Mouse (Mus musculus): Measurements from ENCODE around the gene Negr1.
"Not testable (repeated sequence)": the region's sequence is repeated elsewhere in the genome, so short reads cannot be mapped to it uniquely, and the experiment has no call there.

Negr1 gene

DNA sequence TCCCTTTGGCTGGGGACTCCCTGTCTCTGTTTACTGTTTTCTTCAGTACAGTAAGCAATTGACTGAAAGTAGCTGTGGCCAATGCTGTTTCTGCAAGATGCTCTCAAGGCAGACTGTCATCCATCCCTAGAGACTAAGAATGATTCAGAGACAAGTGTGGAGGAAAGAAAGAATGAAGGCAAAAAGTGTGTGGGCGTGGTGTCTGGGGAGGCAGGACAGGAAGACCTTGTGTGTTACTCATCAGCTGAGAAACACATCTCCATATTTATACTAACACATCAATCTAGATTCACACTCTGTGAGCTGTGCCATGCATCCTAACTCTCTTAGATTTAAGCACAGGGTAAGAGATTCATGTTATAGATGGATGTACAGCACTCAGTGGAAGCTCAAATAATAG is 431.2 kb downstream of the Negr1 start:
- no peak for DNase-seq (ENCODE audit: low read depth, low spot score)

DNA sequence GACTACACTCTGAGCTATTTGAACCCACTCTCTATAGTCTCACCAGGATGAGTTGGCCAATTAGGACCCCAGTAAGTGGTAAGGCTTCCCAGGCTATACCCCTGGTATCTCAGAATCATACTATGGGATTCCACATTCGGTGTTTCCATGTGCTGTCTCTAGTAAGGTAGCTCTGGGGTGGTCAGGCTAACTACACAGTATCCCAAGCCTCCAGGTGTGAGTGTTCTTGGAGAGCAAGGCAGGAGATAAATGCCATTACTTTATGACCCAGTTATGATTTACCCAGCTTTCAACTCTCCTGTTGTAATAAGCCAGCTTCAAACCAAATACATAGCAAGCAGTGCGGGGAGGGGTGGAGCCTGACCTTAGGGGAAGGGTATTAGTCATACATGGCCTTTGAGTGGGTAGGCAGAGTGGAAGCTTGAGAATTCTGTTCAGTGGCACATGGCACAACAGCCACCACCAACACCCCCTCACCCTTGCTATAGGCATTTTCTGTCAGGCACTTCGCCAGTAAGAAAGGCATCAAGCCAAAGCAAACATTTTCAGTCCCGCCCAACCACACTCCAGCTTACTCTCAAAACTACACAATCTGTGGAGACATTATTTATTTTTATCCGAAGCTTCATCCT is 437.7 kb downstream of the Negr1 start:
- DNase-seq (ENCODE audit: low read depth, low spot score): no peak

DNA sequence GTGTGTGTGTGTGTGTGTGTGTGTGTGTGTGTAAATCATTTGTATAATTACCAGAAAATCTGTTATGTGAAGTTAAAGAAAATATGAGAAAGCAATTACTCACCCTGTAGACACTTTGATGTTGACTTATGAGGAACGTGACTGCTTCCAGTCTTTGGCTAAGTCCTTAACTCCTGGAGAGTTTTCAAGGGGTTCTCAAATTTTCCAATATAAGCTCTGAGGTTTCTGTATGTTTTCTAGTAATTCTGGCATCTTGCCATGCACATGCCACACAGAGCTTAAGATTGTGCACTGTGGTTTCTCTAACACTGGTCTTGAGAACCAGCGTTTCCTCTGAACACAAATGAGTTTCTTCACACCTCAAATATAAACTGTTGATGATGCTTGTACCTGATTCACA is 460.0 kb downstream of the Negr1 start:
- DNase-seq (ENCODE audit: low read depth, low spot score): no peak

DNA sequence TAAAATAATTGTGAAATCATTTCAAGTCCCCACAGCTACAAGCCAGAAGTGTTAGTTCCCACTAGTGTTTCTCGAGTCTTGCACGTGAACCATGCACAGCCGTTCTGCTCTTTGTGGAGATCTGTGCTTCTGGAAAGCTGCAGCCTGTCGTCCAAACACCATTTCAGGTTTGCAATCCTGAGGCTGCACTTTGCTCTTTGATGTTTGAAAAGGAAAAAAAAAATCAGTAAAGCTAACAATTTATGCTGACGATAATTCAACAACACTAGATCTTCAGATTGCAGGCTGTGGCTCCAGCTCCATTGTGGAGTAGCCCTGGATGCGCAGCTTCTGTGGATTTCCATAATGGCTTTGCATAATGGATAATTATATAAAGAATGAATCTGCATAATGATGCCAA is 463.0 kb downstream of the Negr1 start:
- no peak for DNase-seq (ENCODE audit: low read depth, low spot score)

DNA sequence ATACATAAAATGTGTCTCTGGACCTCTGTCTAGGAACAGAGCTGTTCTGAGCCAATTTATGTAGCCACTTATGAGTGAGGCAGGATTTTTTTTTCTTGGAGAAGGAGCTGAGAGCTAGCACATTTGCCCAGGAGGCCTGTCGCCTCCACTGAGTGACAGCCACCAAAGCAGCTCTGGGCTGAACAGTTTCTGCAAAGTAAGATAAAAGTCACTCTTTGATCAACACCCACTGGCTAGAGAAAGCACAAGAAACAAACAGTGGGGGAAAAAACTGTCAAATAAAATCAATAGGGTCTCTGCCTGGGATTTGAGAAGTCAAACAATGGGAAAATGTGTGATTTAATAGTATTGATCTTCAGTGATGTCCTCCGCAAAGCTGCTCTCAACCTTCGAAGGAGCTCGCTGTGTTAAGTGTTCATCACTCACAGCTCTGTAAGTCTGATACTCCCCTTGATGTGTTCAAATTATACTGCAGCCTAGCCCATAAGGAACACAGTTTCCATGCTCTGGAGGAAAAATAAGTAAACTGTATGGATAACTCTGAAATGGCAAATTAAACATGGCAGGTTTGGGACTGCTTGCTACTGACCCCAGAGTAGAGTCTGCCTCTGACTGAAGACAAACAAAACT is 470.0 kb downstream of the Negr1 start:
- DNase-seq (ENCODE audit: low read depth, low spot score): no peak

DNA sequence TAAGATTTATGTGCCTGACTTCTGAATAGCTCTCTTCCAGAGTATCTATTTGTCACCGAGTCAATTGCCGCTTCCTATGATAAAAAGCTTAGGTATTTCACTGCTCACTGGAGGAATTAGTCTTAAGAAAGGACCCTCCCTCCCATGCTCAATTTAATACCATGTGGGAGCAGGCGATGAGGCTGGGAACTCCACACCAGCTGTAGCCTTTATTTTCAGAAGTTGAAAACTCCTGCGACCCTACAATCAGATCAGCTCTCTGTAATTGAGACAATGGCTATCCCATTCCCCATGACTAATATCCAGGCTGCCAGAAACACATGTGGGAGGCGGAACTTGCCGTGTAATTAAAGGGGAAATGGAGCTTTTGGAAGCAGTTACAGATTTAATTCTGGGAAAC is 474.4 kb downstream of the Negr1 start:
- DNase-seq (ENCODE audit: low read depth, low spot score): no peak

DNA sequence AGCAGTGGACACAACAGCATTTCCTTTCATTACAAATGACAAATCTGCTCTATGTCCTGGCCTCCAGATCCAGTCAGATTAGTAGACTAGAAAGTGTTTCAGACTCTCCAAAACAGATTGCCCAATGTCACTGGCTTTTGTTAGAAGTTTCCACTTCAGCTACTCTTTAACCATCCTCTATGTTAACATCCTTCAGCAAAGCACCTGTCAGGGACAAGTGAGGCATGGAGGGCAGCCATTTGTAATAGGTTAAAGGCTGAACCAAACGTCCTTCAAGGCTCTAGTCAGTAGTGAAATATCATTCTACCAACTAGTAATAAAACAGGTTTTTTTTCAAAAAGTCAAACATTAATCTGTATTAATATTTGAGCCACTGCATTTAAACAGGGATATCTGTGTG is 475.0 kb downstream of the Negr1 start:
- no peak for DNase-seq (ENCODE audit: low read depth, low spot score)

DNA sequence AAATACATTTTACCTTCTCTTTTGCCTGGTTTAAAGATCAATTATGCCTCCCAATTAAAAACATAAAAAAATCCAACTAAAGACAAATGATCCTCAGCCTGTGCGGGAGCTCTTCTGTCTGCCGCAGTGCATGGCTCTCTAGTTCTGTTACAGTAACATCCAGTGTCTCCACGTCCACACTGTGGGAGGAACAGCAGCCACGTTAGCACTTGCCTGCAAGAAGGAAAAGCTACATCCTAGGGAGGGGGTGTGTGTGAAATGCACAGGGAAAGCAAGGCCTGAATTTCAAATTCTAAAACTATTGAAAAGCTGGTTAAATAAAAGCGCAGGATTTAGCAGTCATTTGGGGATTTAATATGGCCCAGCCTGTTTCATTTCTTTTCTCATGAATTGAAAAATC is 479.0 kb downstream of the Negr1 start:
- peak; percentile 12 for DNase-seq (ENCODE audit: low read depth, low spot score)

DNA sequence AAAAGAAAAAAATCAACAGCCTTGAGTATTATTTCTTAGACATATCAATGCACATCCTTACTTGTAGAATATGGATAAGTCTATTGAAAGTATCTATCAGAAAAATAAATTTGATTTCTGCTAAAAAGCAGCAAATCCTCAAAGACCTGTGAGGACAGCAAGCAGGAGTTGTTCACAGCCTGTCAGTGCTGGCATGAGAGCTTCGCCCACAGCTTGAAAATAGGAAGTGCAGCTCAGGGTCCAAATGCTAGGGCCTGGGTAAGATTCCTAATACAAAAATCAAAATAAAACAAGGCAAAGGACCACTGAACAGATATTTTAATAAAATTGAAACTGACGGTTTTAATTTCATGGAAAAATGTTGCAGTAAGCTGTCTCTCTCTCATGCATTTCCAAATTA is 483.0 kb downstream of the Negr1 start:
- DNase-seq (ENCODE audit: low read depth, low spot score): no peak

DNA sequence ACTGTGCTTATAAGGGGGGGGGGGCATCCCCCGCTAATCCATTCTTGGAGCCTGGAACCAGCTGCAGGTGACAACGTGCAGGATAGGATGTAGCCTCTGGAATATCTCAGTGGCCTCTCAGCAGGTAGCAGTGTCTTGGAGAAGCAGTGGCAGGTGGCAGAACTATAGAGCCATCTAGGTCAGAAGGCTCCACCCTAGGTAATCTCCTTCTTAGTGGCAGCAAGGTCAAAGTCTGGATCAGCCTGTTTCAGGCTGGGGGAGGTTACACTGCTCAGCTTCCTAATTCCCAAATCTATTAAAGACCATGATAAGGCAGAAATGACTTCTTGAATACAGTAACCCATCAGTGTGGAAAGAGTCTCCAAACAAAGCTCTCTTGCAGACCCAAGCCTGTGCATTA is 502.8 kb downstream of the Negr1 start:
- DNase-seq (ENCODE audit: low read depth, low spot score): not testable (repeated sequence)

DNA sequence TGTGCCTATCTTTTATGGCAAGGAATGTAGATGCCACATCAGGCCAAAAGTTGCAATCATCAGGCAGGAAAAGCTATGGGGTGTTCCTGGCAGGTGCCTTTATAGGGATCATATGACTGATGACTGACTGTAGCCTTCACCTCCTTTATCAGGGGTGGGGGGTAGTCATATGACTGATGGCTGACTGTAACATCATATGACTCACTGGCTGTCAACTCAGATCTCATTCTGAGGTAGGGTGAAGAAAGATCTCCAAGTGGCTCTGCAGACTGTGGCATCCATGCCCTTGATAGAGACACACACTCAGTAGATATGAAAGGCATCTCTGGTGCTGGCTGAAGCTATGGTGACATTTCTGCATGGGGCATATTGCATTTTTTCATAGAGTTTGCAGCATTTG is 504.7 kb downstream of the Negr1 start:
- DNase-seq (ENCODE audit: low read depth, low spot score): no peak

DNA sequence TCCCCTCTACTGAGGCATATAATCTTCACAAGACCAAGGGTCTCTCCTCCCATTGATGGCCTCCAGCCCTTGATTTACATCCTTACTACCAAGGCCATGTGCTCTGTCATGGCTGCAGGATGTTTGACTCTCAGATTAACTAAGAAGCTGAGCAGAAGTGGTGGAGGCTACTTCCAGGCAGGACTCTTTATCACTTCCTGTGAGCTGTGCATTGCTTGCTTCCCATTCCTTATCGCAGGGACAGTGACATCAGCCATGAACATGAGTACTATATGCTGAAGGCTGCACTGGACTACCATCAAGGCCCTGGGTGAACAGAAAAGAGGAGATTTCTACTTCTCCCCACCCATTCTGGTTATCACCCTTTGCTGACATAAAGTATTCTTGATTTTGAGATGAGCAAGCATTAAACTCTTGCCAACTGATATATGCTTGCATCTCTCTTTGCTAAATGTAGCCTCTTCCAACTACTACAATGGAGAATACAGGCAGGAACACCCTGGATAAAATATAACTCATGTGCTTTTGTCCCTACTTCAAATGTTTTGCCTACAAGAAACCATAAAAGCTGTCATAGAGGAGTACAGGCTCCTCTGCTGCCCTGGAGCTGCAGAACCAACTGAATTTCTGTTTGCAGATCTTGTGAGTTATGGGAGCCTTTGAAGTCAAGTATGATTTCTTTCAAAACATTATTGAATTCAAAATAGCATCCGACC is 517.8 kb downstream of the Negr1 start:
- no peak for DNase-seq (ENCODE audit: low read depth, low spot score)

DNA sequence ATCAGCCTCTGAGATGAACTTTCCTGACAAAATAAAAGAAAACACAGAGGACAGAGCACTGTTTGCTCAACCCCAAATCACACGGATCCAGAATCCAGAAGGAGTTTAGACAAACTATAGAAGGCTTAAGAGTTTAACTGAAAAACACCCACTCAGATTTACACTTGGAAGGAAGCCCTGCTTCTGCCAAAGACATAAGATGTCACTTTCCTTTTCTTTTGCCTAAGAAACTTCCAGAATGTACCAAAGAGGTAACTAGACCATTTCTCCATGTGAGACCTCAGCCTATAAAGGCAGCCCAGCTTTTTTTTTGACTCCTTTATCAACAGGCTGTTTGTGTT is 518.3 kb downstream of the Negr1 start:
- no peak for DNase-seq (ENCODE audit: low read depth, low spot score)

DNA sequence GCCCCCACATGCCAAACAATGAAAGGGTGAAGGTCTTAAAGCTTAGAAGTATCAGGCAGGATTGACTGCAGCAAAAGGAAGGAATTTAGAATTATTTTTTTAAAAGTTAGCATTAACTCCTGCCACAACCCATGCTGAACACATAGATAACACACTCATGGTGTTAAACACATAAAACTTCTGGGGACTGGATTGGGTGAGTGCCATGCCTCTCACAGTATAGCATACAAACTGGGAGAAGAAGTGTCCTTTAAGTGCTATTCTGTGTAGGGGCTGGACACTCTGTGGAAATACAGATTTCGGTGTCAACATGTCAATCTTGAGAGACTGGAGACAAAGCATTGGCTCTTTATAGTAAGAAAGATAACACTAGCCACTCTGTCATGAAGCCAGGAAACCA is 519.0 kb downstream of the Negr1 start:
- no peak for DNase-seq (ENCODE audit: low read depth, low spot score)

DNA sequence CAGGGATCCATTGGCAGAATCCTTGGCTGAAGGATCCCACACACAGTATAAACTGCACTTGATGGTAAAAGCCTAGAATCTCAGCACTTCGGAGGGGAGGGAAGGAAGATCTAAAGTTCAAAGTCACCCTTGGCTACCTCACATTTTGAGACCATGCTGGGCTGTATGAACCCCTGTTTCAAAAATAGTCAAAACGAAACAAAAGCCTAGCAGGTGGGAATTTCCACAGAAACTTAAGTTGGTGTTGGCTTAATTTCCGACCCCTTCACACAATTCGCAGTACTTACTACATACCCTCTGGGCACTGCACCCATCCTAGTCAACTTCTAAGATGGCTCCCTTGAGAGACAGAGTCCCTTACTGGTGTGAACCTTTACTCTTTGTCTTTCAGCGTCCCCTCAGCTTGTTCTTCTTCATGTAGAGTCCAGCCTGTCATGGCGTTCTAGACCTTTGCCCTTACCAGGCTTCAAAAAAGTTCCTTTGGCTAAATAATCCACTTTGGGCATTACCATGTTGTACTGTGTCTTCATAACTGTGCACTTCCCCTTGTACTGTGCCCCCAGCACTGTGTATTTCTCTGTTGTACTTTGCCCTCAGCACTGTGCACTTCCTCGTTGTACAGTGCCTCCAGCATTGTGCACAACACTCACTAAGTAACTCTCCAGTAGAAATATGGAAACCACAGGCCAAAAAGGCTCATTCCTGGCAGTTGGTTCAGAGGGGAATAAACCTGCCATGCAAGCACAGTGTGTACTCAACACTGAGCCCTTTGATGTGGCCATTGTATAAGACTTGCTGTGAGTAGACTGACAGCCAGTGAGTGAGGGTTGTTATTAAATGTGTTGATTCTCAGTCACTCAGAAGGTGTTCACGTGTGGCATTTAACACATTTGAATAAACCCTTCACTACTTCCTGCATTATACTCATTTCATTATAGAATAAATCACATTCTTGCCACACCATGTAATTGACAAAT is 521.5 kb downstream of the Negr1 start:
- no peak for DNase-seq (ENCODE audit: low read depth, low spot score)

DNA sequence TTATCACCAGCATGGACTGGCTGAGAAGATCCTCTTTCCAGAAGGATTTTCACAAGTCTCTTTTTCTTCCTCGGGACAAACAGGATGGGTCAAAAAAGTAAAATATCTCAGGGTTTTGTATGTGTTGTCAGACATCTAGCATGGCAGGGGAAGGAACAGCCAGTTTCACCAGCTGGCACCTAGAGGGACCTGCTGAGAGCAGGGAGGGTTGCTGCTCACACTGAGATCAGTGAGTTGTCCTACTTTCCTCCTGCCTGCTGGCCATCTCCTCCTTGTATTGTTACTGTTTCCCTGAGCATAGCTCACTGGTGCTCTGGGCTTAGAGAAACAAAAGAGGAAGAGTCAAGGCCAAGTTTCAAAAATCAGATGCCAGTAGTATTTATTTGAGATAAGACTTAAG is 523.6 kb downstream of the Negr1 start:
- no peak for DNase-seq (ENCODE audit: low read depth, low spot score)

DNA sequence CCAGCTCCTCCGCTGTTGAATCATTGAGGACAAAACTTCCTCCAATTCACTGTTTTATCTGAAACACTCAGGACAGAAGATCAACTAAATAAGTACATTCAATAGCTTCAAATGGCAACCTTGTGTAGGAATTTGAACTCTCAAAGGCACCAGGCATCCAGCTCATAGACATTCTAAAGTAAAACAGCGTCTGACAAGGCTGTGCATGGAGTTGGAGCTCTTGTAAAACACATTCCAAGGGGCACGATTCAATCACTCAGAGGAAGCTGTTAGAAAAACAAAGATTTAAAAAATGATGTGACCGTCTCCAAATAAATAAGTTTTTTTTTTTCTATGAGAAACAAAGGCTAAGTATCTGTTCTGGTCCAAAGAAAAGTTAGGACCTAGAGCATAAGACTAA is 528.5 kb downstream of the Negr1 start:
- no peak for DNase-seq (ENCODE audit: low read depth, low spot score)

DNA sequence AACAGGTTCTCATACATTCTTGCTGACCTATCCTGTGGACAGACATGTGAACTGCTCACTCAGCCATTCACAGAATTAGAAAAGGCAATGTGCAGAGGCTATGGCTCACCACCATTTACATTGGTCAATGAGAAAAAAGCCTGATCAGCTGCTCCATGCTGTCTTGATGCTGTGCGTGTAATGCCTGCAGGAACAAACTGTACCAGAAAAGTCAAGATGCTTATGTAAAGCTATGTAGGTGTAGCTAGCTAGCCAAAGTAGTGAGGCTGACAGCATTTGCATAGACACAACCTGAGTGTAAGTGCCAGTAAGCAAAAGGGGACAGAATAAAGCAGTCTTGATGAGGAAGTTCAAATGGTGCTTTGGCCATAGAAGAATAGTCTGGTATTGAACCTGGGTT is 534.7 kb downstream of the Negr1 start:
- no peak for DNase-seq (ENCODE audit: low read depth, low spot score)

DNA sequence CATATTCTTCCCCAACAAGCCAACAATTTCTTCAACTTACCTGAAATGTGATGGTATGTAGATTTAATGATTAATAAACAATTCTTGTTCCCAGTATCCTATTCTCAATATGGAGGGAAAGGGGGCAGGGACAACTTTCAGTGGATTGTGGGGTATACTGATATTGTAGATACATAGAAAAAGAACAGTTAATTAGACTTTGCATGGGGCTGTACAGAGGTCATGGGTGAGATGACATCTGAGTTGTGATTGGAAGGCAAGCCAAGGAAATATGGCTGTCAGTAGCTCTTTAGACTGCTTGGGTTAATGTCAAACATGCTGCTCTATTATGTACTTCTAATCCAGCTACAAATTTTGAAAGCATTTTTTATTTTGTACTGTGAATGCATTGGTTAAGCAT is 535.9 kb downstream of the Negr1 start:
- DNase-seq (ENCODE audit: low read depth, low spot score): no peak

DNA sequence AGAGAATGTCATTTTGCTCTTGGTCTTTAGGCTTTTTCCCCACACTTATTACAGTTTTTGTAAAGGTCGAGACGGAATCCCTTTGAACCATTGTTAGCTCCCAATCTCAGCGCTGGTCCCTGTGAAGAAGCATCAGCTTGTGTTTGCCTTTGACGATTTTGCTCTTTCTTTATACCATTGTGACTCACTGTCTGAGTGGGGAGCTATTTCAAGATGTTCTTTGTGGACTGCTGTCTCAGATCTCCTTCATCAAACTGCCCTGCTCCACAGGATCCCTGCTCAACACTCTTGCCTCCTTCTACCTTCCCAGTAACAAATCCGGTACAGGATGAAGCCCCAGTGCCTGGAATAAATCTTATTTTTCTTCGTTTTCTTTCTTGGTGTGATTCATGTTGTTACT is 536.8 kb downstream of the Negr1 start:
- no peak for DNase-seq (ENCODE audit: low read depth, low spot score)

DNA sequence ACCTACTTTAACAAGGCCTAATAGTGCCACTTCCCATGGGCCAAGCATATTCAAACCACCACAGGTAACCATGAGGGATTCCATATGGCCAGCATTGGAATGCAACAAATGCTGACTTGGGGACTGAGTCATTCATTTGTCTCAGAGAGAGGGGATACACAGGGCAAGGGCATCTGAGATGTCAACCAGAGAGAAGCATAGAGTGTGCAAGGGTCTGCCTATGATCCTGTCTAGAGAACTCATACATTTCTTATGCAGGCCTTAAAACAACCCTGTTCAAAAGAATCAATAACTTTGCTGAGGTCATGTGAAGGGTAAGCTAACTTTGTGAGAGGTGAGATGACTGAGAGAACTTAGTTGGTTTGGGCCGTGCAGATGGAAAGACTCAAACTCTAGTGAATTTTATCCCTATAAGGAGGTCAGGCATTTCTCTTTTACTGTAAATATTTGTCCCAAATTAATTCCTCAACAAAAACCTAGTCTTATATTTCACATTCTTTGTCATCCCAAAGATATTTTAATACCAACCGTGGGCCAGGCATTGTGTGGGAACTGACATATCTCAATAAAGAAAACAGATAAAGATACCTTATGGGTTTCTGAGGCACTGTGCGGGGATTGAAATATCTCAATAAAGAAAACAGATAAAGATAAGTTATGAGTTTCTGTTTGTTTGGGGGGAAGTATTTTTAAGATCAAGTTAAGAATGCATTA is 543.4 kb downstream of the Negr1 start:
- no peak for DNase-seq (ENCODE audit: low read depth, low spot score)

All from brain, embryonic 18.5 days (tissue).